Mouse (Mus musculus): Measurements from ENCODE around the gene Chst15.

DNA sequence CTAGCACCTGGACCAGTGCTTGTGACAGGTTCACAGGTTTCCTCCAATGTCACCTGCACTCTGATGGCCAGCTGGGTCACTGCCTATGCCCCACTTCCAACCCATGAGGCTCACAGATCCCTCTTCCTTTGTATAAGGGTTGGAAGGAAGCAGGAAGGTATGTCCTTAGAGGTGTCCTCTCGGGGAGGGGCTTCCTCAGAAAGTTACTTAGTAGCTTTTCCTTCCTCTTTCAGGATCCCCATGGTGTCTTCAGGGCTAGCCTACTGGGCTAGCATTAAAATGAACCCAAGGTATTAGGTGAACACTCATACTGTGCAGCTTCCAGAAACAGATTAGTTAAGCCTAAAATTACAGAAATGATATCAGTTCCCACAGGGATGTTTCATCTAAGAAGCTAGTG, 16.1 kb upstream of the Chst15 start:
- TF ChIP-seq POLR2A (IDR thresholded peaks at IDR 0.05; ENCODE audit: low read depth, low read length) (no peak), CTCF (IDR thresholded peaks at IDR 0.05; ENCODE audit: extremely low read depth, insufficient read length, insufficient replicate concordance, low read depth, low read length) (no peak)

Data from small intestine, adult 2 months (tissue).